Mouse (Mus musculus) embryonic fibroblast, embryonic 13.5 days (primary cell): ENCODE measurements around the gene Olfr1328. TPM values are rescaled to one million over a fixed set of nuclear protein-coding genes. Genes with fewer than 3 reads are reported as not detected.
"Not testable (repeated sequence)": the region's sequence is repeated elsewhere in the genome, so short reads cannot be mapped to it uniquely, and the experiment has no call there.

Experiments used
- H3K27ac ChIP-seq: 2 replicates; pipeline ENCODE4 v1.5.1; 2012; ENCODE audit warnings: low read length, control low read depth, inconsistent platforms; ENCODE audit not compliant: insufficient read depth
- H3K4me1 ChIP-seq: 2 replicates; pipeline ENCODE4 v1.6.1; 2011; ENCODE audit warnings: low read length; ENCODE audit not compliant: control insufficient read depth, insufficient read depth
- H3K4me3 ChIP-seq: 2 replicates; pipeline ENCODE4 v1.5.1; 2011; ENCODE audit warnings: mild to moderate bottlenecking, control low read depth, low read length; ENCODE audit not compliant: insufficient read depth
- CTCF ChIP-seq: IDR thresholded peaks from 2 replicates; pipeline ENCODE4 v1.5.1; 2011; ENCODE audit warnings: mild to moderate bottlenecking, control low read depth, low read length, moderate library complexity, borderline replicate concordance; ENCODE audit not compliant: insufficient read depth
- POLR2A ChIP-seq: IDR thresholded peaks from 2 replicates; pipeline ENCODE4 v1.6.1; 2011; ENCODE audit warnings: low read depth, mild to moderate bottlenecking, control low read depth, low read length, moderate library complexity
- polyA plus RNA-seq: library from polyadenylated mRNA; stranded (reverse); fragments of >200 nt; gene quantifications from 2 replicates; pipeline ENCODE4 v1.2.4, GENCODE M21; 2011; ENCODE audit warnings: low read depth; ENCODE audit not compliant: missing spikeins, insufficient read length

The Olfr1328 gene
- not detected in 2 replicates for polyA plus RNA-seq

GRCm38 (mm10) chr4:118938512-118938911, at the start of gene Olfr1328:
Gene Olfr1328, minus strand, starts transcription at chr4:118938612.
- Histone ChIP-seq H3K27ac (no peak within 1 kb of the TSS), H3K4me1 (no peaks in the 10 kb centered on the region), H3K4me3 (no peak within 1 kb of the TSS)
- TF ChIP-seq CTCF = no peak
- no peak for TF ChIP-seq POLR2A

DNA sequence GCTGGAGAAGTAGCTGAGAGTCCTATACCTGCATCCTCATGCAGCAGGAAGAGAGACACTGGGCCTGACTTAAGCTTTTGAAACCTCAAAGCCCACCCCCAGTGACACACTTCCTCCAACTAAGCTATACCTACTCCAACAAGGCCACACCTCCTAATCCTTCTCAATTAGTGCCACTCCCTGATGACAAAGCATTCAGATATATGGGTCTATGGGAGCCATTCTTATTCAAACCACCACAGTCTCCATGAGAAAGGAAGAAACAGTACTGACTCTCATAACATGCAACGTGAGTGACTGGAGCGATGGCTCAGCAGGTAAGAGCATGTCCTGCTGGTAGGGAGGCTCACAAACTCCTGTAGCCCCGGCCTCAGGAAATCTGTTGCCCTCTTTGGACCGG, 46.9 kb upstream of the Olfr1328 start:
- no peaks in the 10 kb centered on the region for H3K4me1 ChIP-seq
- TF ChIP-seq POLR2A (no peak), CTCF (no peak)
- no peak overlapping the region for H3K27ac ChIP-seq
- no peak overlapping the region for H3K4me3 ChIP-seq

DNA sequence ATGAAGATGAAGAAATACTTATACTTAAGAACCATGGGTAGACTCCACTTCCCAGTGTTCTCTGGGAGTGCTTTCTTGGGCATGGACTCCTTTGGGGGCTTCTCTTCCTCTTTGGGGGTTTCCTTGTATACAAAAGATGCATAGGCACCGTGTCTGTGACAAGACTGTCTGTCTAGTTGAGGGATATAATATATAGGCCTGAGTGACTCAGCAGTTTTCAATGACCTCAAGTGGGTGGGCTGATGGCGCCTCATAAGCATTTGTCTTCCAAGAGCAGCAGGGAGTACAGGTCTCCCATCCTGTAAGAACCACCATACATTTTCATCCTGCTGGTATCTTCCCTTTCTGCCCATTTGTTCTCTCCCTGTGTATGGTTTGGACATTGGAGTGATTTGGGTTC, 34.9 kb upstream of the Olfr1328 start:
- TF ChIP-seq POLR2A (no peak), CTCF (no peak)
- no peak overlapping the region for H3K27ac ChIP-seq
- no peaks in the 10 kb centered on the region for H3K4me1 ChIP-seq
- no peak overlapping the region for H3K4me3 ChIP-seq

- Histone ChIP-seq H3K4me3 (no peak overlapping the region), H3K27ac (no peak overlapping the region), H3K4me1 (no peaks in the 10 kb centered on the region)
- TF ChIP-seq CTCF (no peak), POLR2A (no peak)
These were observed 29.3 kb upstream of the Olfr1328 start for GRCm38 (mm10) chr4:118967711-118968110.

DNA sequence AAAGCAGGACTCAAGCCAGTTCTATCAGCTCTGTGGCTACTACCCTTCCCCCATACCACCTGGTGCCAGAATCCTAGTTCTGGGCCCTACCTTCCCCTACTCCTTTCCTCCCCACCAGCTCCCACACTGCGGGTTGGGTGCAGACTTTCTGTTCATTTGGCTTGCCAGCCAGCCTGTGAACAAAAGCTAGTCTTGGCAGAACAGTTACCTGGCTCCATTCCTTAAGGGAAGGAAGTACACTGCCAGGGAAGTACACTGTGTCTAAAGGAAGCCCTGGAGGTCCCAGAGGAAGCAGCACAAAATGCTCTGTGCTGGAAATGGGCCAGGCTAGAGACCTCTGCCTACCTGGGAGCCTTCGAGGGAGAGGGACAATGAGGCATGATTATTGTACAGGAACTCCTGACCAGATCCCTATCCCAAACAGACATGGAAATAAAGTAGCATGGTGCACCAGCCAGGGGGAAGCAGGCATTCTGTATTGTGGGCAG, 22.8 kb upstream of the Olfr1328 start, which contains the start of gene Lao1:
Gene Lao1, plus strand, starts transcription at position 438 of the 488 bp plus-strand sequence.
- no peak within 1 kb of the TSS for H3K4me3 ChIP-seq
- H3K4me1 ChIP-seq = no peaks in the 10 kb centered on the region
- H3K27ac ChIP-seq = no peak within 1 kb of the TSS
- no peak for TF ChIP-seq CTCF
- no peak for TF ChIP-seq POLR2A

DNA sequence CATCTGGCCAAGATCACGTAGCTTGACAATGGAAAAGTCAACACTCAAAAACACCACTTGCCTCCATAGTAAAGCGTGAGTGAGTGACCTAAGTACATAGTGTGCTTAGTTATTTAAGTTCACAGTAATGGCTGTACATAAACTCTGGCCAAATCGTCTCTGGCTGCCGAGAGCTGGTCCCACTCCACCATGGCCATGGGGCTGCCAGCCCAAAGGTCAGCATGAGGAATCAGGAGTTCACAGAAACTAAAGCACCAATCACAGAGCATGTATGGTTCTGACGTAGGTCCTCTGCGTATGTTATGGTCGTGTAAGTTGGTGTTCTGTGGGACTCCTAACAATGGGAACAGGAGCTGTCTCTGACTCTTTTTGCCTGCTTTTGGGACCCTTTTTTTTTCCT, 20.4 kb upstream of the Olfr1328 start:
- TF ChIP-seq CTCF (no peak), POLR2A (no peak)

DNA sequence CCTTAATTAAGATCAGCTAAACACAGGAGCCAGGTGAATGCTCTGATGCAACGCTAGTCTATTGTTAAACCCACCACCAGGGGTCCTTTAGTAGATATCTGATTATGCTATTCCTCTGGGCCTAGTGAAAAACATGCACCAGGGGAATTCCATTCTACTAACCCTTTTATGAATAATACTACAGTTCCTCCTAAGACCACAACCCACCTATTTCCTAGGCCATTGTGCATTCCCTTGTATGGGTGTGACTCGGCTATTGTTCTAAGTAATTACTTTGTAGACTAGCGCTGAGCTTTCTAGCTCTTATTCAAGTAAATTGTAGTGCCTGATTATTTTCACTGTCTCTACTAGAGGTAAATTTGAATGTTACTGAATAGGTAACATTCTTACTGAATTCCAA, 7.1 kb downstream of the Olfr1328 start:
- not testable (repeated sequence) for H3K4me1 ChIP-seq, H3K4me3 ChIP-seq

More for the DNA sequence above, 20.4 kb upstream of the Olfr1328 start:
- H3K27ac ChIP-seq = no peak overlapping the region
- H3K4me1 ChIP-seq = no peaks in the 10 kb centered on the region
- no peak overlapping the region for H3K4me3 ChIP-seq

GRCm38 (mm10) chr4:118917365-118917764, 21.0 kb downstream of the Olfr1328 start, which contains the start of gene Olfr1329:
Gene Olfr1329, minus strand, starts transcription at chr4:118917465.
- H3K27ac ChIP-seq, H3K4me1 ChIP-seq, H3K4me3 ChIP-seq: not testable (repeated sequence)

More for the DNA sequence above, 7.1 kb downstream of the Olfr1328 start:
- not testable (repeated sequence) for H3K27ac ChIP-seq

GRCm38 (mm10) chr4:118901981-118902380, 36.4 kb downstream of the Olfr1328 start:
- TF ChIP-seq POLR2A (no peak), CTCF (no peak)
- Histone ChIP-seq H3K4me3 (no peak overlapping the region), H3K27ac (no peak overlapping the region), H3K4me1 (no peaks in the 10 kb centered on the region)

GRCm38 (mm10) chr4:118888297-118888696, 50.1 kb downstream of the Olfr1328 start, which contains the start of gene Olfr1330:
Gene Olfr1330, plus strand, starts transcription at chr4:118888597.
- no peak within 1 kb of the TSS for H3K27ac ChIP-seq
- no peak within 1 kb of the TSS for H3K4me3 ChIP-seq
- TF ChIP-seq POLR2A = no peak
- no peak for TF ChIP-seq CTCF
- H3K4me1 ChIP-seq = no peaks in the 10 kb centered on the region

Other genes starting within 250 kb of the Olfr1328 start
- not detected in 2 replicates for gene Olfr1342, start 245.9 kb downstream of the Olfr1328 start, polyA plus RNA-seq
- gene Olfr1341, start 235.1 kb downstream of the Olfr1328 start, polyA plus RNA-seq = 0.16 TPM in 1 of 2 replicates, not detected in the other
- gene Olfr1340, start 218.5 kb downstream of the Olfr1328 start, polyA plus RNA-seq = not detected in 2 replicates
- gene Olfr1339, start 206.4 kb downstream of the Olfr1328 start, polyA plus RNA-seq = not detected in 2 replicates
- gene Olfr1338, start 179.9 kb downstream of the Olfr1328 start, polyA plus RNA-seq = not detected in 2 replicates
- not detected in 2 replicates for gene Olfr1337, start 156.0 kb downstream of the Olfr1328 start, polyA plus RNA-seq
- gene Olfr1335, start 128.7 kb downstream of the Olfr1328 start, polyA plus RNA-seq = not detected in 2 replicates
- gene Olfr1333, start 102.3 kb downstream of the Olfr1328 start, polyA plus RNA-seq = not detected in 2 replicates
- not detected in 2 replicates for gene Olfr1331, start 74.0 kb downstream of the Olfr1328 start, polyA plus RNA-seq
- gene Olfr1330, start 50.0 kb downstream of the Olfr1328 start, polyA plus RNA-seq = 0.51 TPM in 1 of 2 replicates, not detected in the other
- not detected in 2 replicates for gene Olfr1329, start 21.1 kb downstream of the Olfr1328 start, polyA plus RNA-seq
- not detected in 2 replicates for gene Lao1, start 23.0 kb upstream of the Olfr1328 start, polyA plus RNA-seq
- 92.4 and 124 TPM in 2 replicates for gene Slc2a1, start 170.1 kb upstream of the Olfr1328 start, polyA plus RNA-seq
- 4.9 and 9.0 TPM in 2 replicates for gene Zfp691, start 235.6 kb upstream of the Olfr1328 start, polyA plus RNA-seq